Mouse (Mus musculus) kidney, embryonic 16.5 days (tissue): ENCODE results near the gene Lgr5. TPM values are rescaled to one million over a fixed set of nuclear protein-coding genes. Genes with fewer than 3 reads are reported as not detected.
A peak's percentile ranks its signal among the peaks of the same experiment; 100 is the strongest.

Experiments used
- ATAC-seq: fragments of 200-750 bp; cut with Nextera tagmentation; 2 replicates; pipeline ENCODE4 v1.8.0; 2017; ENCODE audit warnings: moderate TSS enrichment; ENCODE audit not compliant: low FRiP score, low TSS enrichment
- H3K27ac ChIP-seq: fragments of 300-500 bp; sonication (generic); 2 replicates; pipeline ENCODE4 v1.5.1; 2014; ENCODE audit warnings: low read length
- H3K27me3 ChIP-seq: fragments of 300-500 bp; sonication (generic); 2 replicates; pipeline ENCODE4 v1.6.1; 2014; ENCODE audit warnings: low read length, control low read depth, mixed read lengths; ENCODE audit not compliant: insufficient read depth
- H3K36me3 ChIP-seq: fragments of 300-500 bp; sonication (generic); 2 replicates; pipeline ENCODE4 v1.6.1; 2014; ENCODE audit warnings: low read length, control low read depth, mixed read lengths; ENCODE audit not compliant: insufficient read depth
- H3K4me1 ChIP-seq: fragments of 300-500 bp; sonication (generic); 2 replicates; pipeline ENCODE4 v1.6.1; 2014; ENCODE audit warnings: low read length, control low read depth, mixed read lengths; ENCODE audit not compliant: insufficient read depth
- H3K4me2 ChIP-seq: fragments of 300-500 bp; sonication (generic); replicated peaks from 2 replicates; pipeline ENCODE4 v1.6.1; 2014; ENCODE audit warnings: low read depth, low read length
- H3K4me3 ChIP-seq: fragments of 300-500 bp; sonication (generic); 2 replicates; pipeline ENCODE4 v1.5.1; 2014; ENCODE audit warnings: mild to moderate bottlenecking, low read length
- H3K9ac ChIP-seq: fragments of 300-500 bp; sonication (generic); replicated peaks from 2 replicates; pipeline ENCODE4 v1.6.1; 2014; ENCODE audit warnings: low read length
- H3K9me3 ChIP-seq: fragments of 300-500 bp; sonication (generic); 2 replicates; pipeline ENCODE4 v1.6.1; 2016; ENCODE audit warnings: low read length, control low read depth
- WGBS: fragments of 180-500 bp; shearing (Covaris S2); extraction: QIAGEN DNeasy Blood & Tissue Kit; methylation state at CpG from one replicate; pipeline ENCODE4 v1.1.7; 2014; 5-methylcytosine and 5-hydroxymethylcytosine counted together
- polyA plus RNA-seq: library from polyadenylated mRNA; unstranded; fragments of >200 nt; fragmentation: Nextera tagmentation; extraction: Ambion mirVana; gene quantifications from 2 replicates; pipeline ENCODE4 v1.2.1, GENCODE M21; 2015

The Lgr5 gene
- polyA plus RNA-seq, 1 experiment from 2014 or later, result 7.3 TPM

DNA sequence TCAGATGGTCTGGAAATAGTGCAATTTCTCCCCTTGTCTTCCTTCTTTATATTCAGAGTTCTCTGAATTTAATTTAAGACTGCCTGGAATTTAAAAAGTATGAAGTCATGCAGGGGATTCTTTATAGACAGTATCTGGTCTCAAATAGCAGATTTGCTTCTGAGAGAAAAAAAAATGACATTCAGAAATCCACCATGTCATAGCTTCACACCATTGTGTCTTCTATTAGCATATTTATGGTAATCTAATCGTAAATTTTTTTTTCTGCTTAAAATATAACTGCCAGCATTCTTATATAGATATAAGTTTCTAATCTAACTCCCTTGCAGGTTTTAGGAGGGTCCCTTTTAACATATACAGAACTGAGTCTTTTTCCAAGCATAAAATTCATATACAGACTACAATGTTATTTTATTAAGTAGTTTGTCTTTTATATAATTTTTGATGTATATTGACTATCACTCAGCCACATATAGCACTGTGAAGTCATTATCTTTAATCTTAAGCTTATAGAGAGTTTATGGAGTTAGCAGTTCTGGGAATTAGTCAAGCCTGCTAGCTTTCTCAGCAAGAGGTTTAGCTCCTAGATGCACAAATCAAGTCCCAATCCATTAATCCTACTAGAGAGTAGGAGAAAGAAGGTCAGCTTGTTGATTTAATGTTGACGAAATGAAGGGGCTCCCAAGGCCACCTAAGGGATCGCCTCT is 15.7 kb downstream of the Lgr5 start:
- 45% methylated on average over 3 of the region's 3 CpGs for WGBS
- peak; percentile 46; the same call in 1 of the 2 replicates for ATAC-seq

DNA sequence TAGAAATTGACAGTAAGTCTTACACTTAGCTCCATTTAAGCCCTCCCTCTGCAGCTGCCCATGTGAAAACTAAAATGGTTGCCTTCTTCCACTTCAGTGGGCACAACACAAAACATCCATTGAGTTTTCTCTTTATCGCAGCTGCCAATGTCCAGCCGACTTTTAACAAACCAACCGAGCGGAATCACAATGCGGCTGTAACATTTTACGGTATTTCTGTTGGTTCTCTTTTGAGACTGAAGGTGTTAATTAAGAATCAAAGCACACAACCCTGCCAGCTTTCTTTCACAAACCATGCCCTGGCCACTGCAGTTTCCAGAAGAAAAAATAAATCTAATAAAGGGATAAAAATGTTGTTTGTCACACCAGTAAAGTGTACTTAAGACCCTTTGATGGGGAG is 16.3 kb downstream of the Lgr5 start:
- 33% methylated on average over 6 of the region's 6 CpGs for WGBS

More for the DNA sequence above, 15.7 kb downstream of the Lgr5 start:
- no peaks in the 10 kb centered on the region for H3K27me3 ChIP-seq
- H3K9ac ChIP-seq, result no peak overlapping the region
- H3K36me3 ChIP-seq, result no peaks in the 10 kb centered on the region
- H3K9me3 ChIP-seq, result 0 out of 2 replicates have a peak, but pooled peaks cover 3% of the 10 kb centered on the region
- H3K4me2 ChIP-seq, result no peak overlapping the region
- H3K27ac ChIP-seq, result no peak overlapping the region
- peaks cover 17% of the 10 kb centered on the region for H3K4me1 ChIP-seq
- no peak overlapping the region for H3K4me3 ChIP-seq

DNA sequence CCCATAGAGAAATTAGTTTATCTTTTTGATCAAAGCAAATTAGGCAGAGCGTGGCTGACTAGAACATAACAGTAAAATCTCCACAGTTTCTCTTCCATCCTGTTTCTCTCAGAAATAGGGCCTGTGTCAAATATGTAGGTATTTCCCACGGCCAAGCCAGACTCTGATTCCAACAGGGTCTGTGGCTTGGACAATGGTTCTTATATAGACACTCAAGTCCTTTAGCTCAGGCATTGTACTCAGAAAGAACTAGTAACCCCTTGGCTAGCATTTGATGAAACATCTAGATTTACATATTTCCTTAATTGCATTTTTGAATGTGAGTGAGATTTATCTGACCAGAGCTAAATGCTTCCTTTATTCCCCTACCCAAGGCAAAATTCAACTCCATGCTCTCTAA is 17.0 kb downstream of the Lgr5 start:
- Histone ChIP-seq H3K9me3 (0 out of 2 replicates have a peak, but pooled peaks cover 3% of the 10 kb centered on the region), H3K4me3 (no peak overlapping the region), H3K27ac (no peak overlapping the region), H3K27me3 (no peaks in the 10 kb centered on the region), H3K4me1 (peaks cover 17% of the 10 kb centered on the region), H3K9ac (no peak overlapping the region), H3K36me3 (no peaks in the 10 kb centered on the region), H3K4me2 (no peak overlapping the region)
- WGBS, result 64% methylated on average over 2 of the region's 2 CpGs
- ATAC-seq, result no peak

More for the DNA sequence above, 16.3 kb downstream of the Lgr5 start:
- Histone ChIP-seq H3K9me3 (0 out of 2 replicates have a peak, but pooled peaks cover 3% of the 10 kb centered on the region), H3K27me3 (no peaks in the 10 kb centered on the region), H3K4me2 (no peak overlapping the region), H3K4me1 (peaks cover 17% of the 10 kb centered on the region), H3K9ac (no peak overlapping the region), H3K27ac (no peak overlapping the region), H3K4me3 (no peak overlapping the region), H3K36me3 (no peaks in the 10 kb centered on the region)
- no peak for ATAC-seq

DNA sequence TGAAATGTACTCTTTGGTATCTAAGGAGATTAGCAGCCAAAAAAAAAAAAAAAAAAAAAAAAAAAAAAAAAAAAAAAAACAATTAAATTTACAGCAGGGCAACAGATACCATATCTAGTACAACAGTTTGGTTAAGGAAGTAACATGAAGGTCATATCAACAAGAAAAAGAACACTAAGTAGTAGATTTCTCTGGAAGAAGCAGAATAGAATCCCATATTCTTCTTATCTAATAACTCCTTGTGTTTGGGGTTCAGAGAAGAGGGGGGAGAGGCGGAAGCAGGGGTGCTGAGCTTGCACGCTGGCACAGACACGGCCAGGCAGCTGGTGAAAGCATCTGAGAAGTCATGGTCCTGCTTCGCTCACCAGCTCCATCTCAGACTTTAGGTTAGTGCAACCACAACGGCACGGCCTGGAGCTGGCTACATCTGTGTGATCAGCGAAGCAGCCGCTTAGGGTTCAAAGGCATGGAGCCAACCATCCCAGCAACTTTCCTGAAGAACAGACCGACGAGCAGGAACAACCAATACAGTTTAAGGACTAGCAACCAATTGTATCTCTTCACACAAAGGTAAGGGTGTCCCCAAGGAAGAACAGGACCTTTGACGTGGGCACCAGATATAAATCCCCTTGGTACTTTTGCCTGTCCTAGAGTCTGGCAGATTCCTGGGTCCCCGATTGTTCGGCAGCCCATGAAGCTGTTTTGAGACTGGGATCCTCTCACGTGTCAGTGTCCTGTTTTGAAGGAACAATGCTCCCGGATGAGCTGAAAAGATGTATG is 17.7 kb downstream of the Lgr5 start, which contains the start of gene A930009A15Rik:
Gene A930009A15Rik, plus strand, starts transcription at position 275 of the 780 bp plus-strand sequence.
- Histone ChIP-seq H3K9me3 (0 out of 2 replicates have a peak, but pooled peaks cover 3% of the 10 kb centered on the region), H3K27me3 (no peaks in the 10 kb centered on the region), H3K36me3 (no peaks in the 10 kb centered on the region), H3K9ac (no peak within 1 kb of the TSS), H3K4me1 (peaks cover 17% of the 10 kb centered on the region), H3K4me2 (no peak within 1 kb of the TSS), H3K27ac (no peak within 1 kb of the TSS), H3K4me3 (no peak within 1 kb of the TSS)
- 61% methylated on average over 15 of the region's 15 CpGs for WGBS
- ATAC-seq, result no peak

DNA sequence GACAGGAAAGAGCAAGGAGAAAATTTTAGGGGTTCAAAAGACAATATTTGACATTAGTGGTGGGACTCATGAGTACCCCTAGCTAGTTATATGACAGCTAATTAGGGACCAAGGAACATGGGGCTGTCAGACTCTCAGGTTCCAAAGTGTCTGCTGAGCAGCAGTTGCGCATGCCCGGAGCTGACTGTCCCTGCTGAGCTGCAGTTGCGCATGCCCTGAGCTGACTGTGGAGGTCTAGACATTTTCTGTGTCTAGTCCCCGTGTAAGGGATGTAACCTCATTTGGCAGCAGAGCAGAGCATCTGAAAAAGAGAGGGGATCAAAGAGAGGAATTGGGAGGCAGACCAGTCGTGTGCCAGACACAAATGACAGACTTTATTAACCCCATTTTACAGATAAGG is 23.6 kb downstream of the Lgr5 start:
- Histone ChIP-seq H3K4me1 (no peaks in the 10 kb centered on the region), H3K9ac (no peak overlapping the region), H3K4me3 (no peak overlapping the region), H3K27me3 (no peaks in the 10 kb centered on the region), H3K27ac (no peak overlapping the region), H3K4me2 (no peak overlapping the region), H3K9me3 (0 out of 2 replicates have a peak, but pooled peaks cover 3% of the 10 kb centered on the region), H3K36me3 (no peaks in the 10 kb centered on the region)
- no peak for ATAC-seq
- 84% methylated on average over 5 of the region's 5 CpGs for WGBS

DNA sequence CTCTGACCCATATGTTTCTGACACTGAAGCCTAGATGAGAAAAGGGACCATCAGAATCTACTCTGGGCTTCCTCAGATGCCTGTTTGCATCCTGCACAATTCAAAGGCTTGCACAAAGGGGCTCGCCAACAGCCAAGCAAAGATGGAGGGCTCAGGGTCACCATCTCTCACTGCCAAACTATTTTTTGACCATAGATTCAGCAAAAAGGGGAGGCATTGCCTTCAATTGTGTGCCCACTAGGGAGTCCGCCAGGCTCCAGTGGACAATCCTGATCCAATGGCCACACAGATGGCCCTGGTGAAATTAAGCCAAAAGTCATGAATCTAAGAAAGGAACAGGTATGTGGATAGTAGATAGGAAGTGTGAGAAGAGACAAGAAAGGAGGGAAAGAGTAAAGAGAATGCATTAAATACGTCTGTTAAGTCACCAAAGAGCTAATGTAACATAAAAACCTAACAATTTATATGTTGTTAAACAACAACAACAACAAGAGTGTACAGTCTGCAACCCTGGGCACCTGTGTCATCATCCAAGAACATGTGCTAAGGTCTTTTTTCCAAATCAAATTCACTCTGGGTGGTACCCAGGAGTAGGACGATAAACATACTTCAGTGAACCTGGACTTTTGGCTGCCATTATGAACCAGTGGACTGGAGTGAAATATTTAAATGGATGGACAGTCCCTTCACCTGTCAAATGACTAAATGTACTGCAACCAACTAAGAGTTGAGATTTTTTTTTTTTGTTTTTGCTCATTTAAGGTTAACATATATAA is 24.5 kb downstream of the Lgr5 start:
- Histone ChIP-seq H3K27ac (no peak overlapping the region), H3K4me2 (no peak overlapping the region), H3K9ac (no peak overlapping the region), H3K4me3 (no peak overlapping the region), H3K9me3 (0 out of 2 replicates have a peak, but pooled peaks cover 3% of the 10 kb centered on the region), H3K36me3 (no peaks in the 10 kb centered on the region), H3K27me3 (no peaks in the 10 kb centered on the region), H3K4me1 (no peaks in the 10 kb centered on the region)
- no peak for ATAC-seq
- whole genome bisulfite sequencing, result 84% methylated on average over 4 of the region's 4 CpGs

DNA sequence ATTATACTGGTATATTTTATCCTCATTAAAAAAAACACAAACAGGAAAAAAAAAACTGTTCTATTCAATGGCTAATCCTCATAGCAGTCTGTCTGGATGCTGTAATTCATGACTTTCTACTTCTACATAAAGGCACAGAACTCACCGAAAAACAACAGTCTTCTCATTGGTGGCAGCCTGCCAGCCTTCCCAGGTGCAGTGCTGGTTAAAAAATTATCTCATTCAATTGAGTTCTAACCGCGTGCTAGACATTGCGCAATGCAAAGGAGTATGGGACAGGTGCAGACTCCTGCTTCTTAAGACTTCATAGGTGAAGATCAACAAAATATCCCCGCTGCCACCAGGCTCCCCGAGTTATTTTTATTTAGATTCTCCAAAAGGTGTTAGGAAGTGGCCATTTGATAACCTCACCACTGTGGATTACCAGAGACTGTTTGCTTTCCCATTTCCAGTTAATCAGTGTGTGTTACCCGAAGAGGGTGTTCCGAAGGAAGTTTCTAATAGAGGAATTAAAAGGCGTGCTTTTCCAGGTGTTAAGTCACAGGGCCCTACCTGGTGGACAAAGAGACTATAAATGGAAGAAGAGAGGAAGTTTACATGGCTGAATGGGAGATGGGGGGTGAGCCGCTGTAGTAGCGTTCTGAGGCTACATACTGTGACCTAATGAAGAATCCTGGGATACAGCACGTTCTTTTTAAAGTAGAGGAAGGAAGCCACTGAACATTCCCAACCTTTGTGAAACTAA is 26.3 kb downstream of the Lgr5 start:
- H3K4me3 ChIP-seq, result no peak overlapping the region
- no peak overlapping the region for H3K9ac ChIP-seq
- peaks cover 7% of the 10 kb centered on the region; the same call in 1 of the 2 replicates for H3K4me1 ChIP-seq
- no peak overlapping the region for H3K27ac ChIP-seq
- H3K4me2 ChIP-seq, result no peak overlapping the region
- ATAC-seq, result no peak
- no peaks in the 10 kb centered on the region for H3K27me3 ChIP-seq
- WGBS, result 70% methylated on average over 12 of the region's 12 CpGs
- H3K9me3 ChIP-seq, result no peaks in the 10 kb centered on the region
- no peaks in the 10 kb centered on the region for H3K36me3 ChIP-seq

DNA sequence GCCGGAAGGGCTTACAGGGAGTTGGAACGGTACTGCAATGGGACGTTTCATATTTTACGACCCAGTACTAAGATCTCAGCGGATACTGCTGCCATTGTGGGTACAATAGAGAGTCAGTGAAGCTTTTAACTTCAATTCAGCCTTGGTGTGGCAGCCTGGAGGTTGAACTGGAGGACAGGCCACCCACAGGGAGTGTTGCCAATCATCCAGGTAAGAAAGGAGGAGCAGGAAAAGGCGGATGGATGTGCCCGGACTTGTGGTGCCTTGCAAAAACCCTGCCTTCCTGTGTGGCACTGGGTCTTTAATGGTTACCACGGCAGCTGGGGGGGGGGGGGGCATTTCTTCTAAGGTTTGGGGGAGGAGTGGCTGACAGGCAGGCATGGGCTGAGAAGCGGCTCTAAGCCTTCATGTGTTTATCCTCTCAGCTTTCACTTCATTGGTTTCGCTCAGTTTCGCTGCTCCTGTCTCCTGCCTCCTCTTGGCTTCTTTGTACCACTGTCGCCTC is 30.8 kb downstream of the Lgr5 start:
- Histone ChIP-seq H3K27ac (no peak overlapping the region), H3K27me3 (no peaks in the 10 kb centered on the region), H3K4me2 (peak overlapping the region; percentile 39; the same call in 1 of the 2 replicates), H3K4me1 (peaks cover 7% of the 10 kb centered on the region; the same call in 1 of the 2 replicates), H3K36me3 (no peaks in the 10 kb centered on the region), H3K9ac (no peak overlapping the region), H3K9me3 (no peaks in the 10 kb centered on the region), H3K4me3 (no peak overlapping the region)
- 22% methylated on average over 12 of the region's 12 CpGs for WGBS
- ATAC-seq, result peak; percentile 78; the same call in 1 of the 2 replicates
